Mouse (Mus musculus): ENCODE results near the gene Nsd1.

The Nsd1 gene

DNA sequence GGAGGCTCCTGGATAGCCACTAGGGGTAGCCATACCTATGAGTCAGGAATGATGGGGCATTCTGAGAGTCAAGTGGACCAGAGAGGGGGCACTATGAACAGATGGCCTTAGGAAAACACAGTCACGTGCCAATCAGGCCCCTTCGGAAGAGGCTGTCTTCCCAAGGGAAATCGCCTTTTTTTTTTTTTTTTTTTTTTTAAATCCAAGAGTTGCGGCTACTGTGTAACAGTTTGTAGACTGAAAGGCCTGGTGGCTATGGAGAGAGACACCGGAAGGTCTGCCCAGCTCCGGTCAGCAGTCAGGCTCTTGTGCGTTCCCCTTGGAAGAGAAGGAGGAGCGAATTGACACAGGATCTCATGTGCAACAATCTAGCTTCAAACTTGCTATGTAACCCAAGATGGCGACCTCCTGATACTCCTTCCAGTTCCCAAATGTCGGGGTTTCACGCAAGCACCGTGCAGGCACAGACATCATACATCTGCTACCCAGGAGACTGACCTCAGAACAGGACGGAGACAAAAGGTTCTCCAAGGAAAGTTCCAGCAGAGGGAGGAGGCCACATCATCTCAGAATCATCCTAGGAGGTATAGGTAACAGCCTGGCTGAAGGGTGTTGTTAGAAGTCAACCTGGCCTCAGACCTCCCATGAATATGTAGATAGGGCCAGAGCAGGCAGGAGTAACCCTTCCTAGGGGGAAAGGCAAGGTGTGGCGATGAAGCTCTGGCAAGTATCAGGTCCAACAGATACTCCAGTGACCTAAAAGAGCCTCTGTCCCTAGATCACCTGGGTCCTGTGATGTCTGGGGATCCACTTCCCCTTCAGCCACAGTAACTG lies 121.2 kb downstream of the Nsd1 start:
- no peak for DNase-seq

DNA sequence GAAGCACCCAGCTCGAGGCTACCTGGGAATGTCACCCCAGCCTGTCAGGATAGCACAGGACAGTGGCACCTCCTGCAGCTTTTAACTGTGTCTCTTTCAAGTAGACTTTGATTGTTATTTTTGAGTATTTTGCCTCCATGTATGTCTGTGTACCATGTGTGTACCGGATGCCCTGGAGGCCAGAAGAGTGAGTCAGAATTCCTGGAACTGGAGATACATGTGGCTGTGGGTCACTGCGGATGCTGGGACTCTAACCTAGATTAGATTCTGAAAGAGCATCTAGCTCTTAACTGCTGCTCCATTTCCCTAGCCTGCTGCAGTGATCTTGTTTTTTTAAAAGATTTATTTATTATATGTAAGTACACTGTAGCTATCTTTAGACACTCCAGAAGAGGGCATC lies 122.7 kb downstream of the Nsd1 start:
- no peak for DNase-seq

DNA sequence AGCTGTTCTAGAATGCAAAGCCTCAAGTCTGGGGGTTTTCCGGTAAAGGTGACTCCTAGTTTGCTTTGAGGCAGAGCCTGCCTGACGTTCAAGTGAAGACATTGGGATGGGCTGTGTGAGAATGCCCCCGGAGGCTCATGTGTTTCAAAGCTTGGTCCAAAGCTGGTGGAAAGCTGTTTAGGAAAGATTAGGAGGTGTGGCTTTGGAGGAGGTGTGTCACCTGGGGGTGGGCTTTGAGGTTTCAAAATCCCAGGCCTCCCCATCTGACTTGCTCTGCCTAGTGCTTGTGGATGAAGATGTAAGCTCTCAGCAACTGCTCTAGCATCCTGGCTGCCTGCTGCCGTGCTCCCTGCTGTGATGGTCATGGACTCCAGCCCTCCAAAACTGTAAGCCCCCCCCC lies 126.1 kb downstream of the Nsd1 start:
- DNase-seq: no peak

DNA sequence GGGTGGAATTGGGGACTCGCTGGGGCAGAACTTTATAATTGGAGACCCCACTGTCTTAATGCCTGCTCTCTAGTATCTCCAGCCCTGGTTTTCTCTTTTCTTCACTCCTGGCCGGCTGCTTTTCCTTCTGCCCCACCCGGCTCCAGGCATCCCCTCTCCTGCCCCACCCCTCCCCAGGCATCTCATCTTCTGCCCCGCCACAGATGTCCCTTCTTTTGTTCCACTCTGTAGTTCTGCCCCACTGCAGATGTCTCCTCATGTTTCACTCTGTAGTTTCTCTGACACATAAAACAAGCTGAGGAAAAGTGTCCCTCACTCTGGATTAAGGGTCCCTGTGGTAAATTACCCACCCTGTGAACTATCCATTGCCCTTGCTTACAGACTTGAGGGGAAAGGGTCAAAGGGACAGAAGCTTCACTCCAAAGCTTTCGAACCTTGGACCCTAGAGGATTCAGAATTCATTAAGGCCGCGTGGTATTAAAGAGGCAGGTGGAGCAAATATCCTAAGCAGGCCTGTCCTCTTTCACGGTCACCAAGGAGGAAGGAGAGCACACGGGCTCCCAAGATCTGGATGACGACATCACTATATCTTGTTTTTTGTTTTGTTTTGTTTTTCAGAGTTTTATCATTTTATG lies 127.9 kb downstream of the Nsd1 start:
- peak; percentile 40 for DNase-seq

DNA sequence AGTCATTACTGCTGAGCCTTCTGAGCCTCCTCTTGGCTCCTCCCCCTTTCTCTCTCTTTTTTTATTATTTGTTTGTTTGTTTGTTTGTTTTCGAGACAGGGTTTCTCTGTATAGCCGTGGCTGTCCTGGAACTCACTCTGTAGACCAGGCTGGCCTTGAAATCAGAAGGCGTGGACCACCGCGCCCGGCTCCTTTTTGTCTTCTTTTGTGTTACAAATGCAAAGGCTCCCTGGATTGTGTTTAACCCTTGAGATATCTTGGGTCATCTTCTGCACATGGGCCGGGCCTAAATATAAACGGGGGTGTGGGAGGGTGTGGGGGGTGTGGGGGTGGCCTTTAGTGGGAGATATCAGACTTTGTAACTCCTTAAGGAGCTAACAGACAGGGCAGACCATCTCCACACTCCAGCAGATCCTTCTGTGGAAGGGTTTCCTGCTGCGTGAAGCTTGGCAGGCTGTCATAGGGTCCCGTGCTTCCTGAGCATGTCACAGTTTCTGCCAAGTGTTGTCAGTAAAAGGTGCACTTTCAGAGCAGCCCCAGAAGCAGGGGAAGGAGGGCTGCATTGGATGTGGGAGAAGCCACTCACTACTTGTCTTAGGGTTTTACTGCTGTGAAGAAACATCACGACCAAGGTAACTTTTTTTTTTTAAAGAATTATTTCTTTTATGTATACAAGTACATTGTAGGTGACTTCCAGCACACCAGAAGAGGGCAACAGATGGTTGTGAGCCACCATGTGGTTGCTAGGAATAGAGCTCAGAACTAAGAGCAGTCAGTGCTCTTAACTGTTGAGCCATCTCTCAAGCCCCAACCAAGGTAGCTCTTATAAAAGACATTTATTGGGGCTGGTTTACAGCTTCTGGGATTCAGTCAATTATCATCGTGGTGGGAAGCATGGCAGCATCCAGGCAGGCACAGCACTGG lies 128.8 kb downstream of the Nsd1 start:
- no peak for DNase-seq

DNA sequence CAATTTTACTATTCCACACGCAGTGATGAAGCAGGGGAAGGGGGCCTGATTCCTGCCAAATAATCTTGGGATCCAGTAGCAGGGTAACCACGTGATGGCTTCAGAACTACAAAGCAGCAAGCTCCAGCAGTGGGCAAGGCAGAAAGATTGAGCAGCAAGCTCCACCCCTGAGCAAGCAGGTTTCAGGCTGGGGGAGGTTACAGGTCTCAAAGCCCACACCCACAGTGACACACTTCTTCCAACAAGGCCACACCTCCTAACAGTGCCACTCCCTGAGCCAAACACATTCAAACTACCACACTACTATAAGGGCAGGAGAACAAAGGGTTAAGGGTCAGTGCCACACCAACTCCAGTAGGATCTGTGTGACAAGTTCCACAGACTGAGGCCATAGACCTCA lies 129.7 kb downstream of the Nsd1 start:
- no peak for DNase-seq

DNA sequence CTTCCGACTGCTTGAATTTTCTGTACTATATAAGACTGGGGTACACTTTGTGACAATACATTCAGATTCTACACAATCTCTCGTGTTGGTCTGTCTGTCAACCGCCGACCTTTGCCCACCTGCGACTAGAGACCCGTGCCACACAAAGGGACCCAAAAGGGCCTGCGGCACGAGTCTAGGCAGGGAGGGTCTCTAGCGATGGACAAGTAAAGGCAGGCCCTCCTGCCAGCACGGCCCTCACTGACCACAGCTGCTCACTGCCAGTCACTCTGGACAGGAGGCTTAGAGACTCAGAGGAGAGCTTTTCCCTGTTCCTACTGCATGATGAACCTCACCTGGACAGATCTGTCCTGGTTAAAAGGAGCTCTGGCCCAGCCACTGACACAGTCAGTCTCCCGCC lies 132.9 kb downstream of the Nsd1 start:
- no peak for DNase-seq

DNA sequence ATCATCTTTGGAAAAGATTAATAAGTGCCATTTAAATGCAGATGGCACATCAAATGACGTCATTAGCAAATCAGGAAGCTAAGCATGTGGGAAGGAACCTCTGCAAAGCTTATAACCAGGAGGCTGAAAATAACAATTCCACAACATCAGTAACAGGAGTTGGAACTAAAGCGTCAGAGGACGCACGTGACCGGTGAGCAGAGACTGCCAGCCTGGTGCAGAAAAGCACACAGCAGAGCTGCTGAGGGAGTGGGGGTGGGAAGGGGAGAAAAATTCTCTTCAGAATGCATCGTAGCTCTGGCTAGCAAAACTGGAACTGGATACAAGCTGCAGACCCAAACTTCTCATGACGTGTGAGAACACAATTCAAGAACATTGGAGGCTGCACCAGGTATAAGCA lies 134.7 kb downstream of the Nsd1 start:
- no peak for DNase-seq

DNA sequence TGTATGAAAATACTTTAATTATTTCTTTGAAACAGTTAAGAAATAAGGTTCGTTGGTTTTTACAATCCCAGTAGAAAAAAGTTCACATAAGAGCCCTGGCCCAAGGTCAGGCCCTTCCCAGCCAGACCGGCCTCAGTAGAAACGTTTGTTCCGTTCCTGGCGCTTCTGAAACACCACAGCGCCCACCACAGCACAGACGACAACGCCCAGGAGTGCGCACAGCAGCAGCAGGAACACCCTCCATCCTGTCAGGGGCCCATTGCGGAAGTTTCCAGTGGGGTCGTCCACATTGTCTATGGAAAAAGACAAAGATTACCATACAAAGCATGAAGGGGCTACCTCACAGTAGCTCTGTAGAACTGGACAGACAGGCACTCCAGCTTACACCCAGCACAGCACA lies 137.2 kb downstream of the Nsd1 start:
- no peak for DNase-seq

DNA sequence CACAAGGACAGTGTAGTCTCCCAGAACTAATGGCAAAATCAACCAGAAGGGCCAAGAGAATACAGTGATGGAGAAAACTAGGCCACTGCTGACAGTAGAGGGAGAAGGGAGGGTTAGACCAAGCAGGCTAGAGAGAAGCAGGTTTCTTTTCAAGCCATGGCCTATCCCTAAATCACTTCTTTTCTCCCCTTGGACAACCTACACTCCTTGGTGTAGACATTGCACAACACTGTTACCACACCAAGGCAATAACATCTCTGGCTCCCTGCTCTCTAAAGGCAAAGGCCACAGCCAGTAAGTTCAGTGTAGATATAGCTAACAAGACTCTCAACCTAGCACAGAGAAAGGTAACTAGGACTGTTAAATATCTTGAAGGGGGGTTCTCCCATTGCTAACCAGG lies 151.6 kb downstream of the Nsd1 start:
- DNase-seq: no peak

DNA sequence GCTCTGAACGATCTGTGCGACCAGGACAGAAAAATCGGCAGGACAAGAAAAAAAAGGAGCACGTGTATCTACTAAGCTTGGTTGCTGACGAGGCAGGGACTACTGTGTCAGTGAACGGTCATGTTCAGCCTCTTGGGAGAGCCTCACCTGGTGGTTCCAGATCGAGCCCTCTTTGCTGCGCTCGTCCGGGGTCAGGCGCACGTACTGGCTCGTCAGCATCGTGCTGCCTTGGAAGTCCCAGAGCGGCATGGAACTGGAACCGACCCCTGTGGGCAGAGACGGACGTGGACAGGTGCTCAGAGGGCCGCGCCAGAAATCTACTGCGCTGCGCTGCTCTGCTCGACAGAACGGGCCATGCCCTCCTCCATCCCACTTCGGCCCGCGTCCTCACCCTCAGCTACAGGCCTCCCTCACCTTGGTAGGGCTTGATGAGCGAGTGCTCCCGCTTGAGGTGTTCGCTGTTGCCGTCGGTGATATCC lies 152.4 kb downstream of the Nsd1 start:
- no peak for DNase-seq

DNA sequence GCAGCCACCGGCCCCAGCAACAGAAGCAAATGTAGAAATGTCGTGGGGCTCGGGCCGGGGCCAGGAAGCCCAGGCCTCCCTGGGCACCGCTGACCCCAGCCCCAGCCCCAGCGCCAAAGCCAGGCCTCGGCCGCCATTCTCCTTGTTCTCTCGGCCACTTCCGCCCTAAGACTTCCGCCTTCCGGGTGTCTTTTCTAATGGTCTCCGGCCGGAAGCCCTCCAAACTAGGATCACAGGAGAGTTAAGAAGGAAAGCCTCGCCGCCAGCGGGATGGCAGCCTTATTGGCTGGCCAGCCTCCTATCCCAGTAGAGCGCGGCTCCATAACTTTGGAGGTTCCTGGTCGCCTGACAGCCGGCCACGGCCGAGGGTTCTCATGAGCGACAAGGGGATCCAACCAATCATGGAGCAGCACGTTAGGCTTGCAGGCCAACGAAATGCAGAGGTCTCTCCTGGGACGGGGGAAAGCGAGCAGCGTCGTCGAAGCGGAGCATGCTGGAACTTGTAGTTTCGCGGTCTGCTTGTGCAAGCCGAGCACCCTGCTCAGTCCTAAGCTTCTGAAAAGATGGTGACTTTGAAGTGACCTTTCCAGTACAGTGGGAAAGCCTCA lies 153.0 kb downstream of the Nsd1 start, which contains the start of gene Lman2:
TSS of gene Lman2 (minus strand) at position 331 of the 608 bp plus-strand sequence.
- peak; percentile 99 for DNase-seq
